Mouse (Mus musculus) heart, embryonic 11.5 days (tissue): ENCODE data around the gene Plxnb1. TPM values are rescaled to one million over a fixed set of nuclear protein-coding genes. Genes with fewer than 3 reads are reported as not detected.

Experiments used
- ATAC-seq: fragments of 200-750 bp; cut with Nextera tagmentation; replicated peaks from 2 replicates; pipeline ENCODE4 v1.8.0; 2017; ENCODE audit warnings: moderate library complexity; ENCODE audit not compliant: insufficient number of reproducible peaks, low FRiP score, low TSS enrichment
- H3K27ac ChIP-seq: fragments of 300-500 bp; sonication (generic); 2 replicates; pipeline ENCODE4 v1.5.1; 2014; ENCODE audit warnings: mild to moderate bottlenecking, low read depth, low read length
- H3K27me3 ChIP-seq: fragments of 300-500 bp; sonication (generic); 2 replicates; pipeline ENCODE4 v1.6.1; 2014; ENCODE audit warnings: mild to moderate bottlenecking, low read length, mixed read lengths; ENCODE audit not compliant: control insufficient read depth, insufficient read depth
- H3K36me3 ChIP-seq: fragments of 300-500 bp; sonication (generic); 2 replicates; pipeline ENCODE4 v1.6.1; 2014; ENCODE audit warnings: mild to moderate bottlenecking, low read length, moderate library complexity, mixed read lengths; ENCODE audit not compliant: control insufficient read depth, insufficient read depth
- H3K4me1 ChIP-seq: fragments of 300-500 bp; sonication (generic); 2 replicates; pipeline ENCODE4 v1.6.1; 2014; ENCODE audit warnings: low read length; ENCODE audit not compliant: control insufficient read depth, insufficient read depth
- H3K4me2 ChIP-seq: fragments of 300-500 bp; sonication (generic); 2 replicates; pipeline ENCODE4 v1.6.1; 2014; ENCODE audit warnings: mild to moderate bottlenecking, moderate library complexity
- H3K4me3 ChIP-seq: fragments of 300-500 bp; sonication (generic); 2 replicates; pipeline ENCODE4 v1.5.1; 2014; ENCODE audit warnings: low read depth, low read length
- H3K9ac ChIP-seq: fragments of 300-500 bp; sonication (generic); 2 replicates; pipeline ENCODE4 v1.6.1; 2014; ENCODE audit warnings: mild to moderate bottlenecking, low read depth, low read length, moderate library complexity
- H3K9me3 ChIP-seq: fragments of 300-500 bp; sonication (generic); replicated peaks from 2 replicates; pipeline ENCODE4 v1.6.1; 2016; ENCODE audit warnings: low read length; ENCODE audit not compliant: control insufficient read depth
- WGBS: fragments of 180-500 bp; shearing (Covaris S2); extraction: QIAGEN DNeasy Blood & Tissue Kit; methylation state at CpG from one replicate; pipeline ENCODE4 v1.1.7; 2014; ENCODE audit not compliant: insufficient replicate concordance; 5-methylcytosine and 5-hydroxymethylcytosine counted together
- polyA plus RNA-seq: library from polyadenylated mRNA; unstranded; fragments of >200 nt; fragmentation: Nextera tagmentation; extraction: Ambion mirVana; gene quantifications from 2 replicates; pipeline ENCODE4 v1.2.1, GENCODE M21; 2014

The Plxnb1 gene
- polyA plus RNA-seq, 1 experiment from 2014 or later, result 5.5 TPM

DNA sequence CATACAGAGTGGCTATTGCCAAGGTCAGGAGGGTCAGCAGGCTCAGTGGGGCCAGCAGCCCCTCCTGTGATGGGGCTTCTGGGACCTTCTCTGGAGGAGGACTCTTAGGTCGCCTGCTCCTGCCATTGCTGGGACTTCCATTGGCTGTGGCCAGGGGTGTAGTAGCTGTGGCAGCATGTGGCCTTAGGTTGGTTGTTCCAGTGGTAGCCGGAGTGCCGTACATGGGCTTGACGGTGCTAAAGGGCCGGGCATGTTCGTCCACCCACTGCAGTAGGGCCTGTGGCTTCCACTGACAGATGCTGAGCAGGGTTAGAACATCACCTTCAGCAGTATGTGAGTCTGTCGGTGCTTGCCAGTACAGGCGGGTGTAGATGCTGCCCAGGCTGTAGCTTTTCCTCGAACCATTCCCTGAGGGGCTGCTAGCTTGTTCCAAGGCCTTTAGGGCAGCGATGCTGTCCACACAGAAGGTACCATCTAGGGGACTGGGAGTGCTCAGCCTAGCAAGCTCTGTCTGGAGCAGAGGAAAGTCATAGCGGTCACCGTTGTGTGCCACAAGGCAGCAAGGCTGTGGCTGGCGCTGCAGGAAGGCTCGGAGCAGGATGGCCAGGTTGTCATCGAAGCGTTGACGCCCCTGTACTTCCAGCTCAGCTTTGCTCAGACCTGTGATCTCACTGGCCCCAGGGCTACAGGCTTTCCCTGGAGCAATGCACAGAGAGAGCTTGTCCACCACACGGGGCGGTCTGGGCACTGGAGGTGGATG is 37.0 kb upstream of the Plxnb1 start:
- ATAC-seq, result no peak
- H3K4me2 ChIP-seq, result peak overlapping the region; percentile 67
- no peaks in the 10 kb centered on the region for H3K27me3 ChIP-seq
- peaks cover 21% of the 10 kb centered on the region for H3K4me1 ChIP-seq
- peak overlapping the region; percentile 53 for H3K9ac ChIP-seq
- no peaks in the 10 kb centered on the region for H3K9me3 ChIP-seq
- peak overlapping the region; percentile 81; the same call in 1 of the 2 replicates for H3K27ac ChIP-seq
- H3K4me3 ChIP-seq, result no peak overlapping the region
- 91% methylated on average over 19 of the region's 19 CpGs for WGBS
- H3K36me3 ChIP-seq, result peaks cover 18% of the 10 kb centered on the region

DNA sequence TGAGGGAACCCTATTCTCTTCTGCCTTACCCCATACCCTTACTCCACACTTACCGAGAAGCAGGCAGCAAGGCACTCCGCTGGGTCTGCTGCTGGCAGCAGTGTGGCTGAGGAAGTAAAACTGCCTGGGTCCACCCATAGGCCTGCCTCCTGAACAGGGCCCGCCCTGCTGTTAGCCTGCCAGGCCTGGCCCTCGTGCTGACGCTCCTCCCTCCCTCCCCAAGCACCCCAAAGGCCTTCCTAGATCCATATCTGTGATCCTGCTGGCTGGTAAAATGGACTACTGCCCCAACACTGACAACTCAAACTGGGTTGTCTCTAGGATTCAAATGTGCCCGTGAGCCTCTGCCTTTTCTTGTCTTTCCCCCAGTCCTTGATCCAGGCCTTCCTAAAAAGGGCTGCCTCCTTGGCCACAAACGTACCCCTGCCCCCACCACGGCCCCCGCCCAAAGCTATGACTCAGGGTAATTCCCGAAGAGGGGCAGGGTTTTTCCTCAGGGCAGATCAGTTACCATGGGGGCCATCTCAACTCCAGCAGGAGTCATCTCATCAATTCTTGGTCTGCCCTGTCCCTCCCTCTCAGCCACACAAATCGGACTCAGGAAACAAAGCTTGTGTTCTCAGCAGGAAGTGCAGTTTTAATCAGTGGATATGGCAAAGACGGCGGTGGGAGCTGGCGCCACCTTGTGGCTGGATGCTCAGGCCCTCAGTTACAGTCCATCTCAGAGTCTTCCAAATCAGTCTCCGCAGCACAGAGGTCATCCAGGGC is 35.9 kb upstream of the Plxnb1 start, which contains the start of gene Trex1:
Gene Trex1 (minus strand): TSS at position 599 of the 768 bp plus-strand sequence.
- Histone ChIP-seq H3K36me3 (peaks cover 23% of the 10 kb centered on the region), H3K27me3 (no peaks in the 10 kb centered on the region)
- peak; percentile 86 for ATAC-seq

DNA sequence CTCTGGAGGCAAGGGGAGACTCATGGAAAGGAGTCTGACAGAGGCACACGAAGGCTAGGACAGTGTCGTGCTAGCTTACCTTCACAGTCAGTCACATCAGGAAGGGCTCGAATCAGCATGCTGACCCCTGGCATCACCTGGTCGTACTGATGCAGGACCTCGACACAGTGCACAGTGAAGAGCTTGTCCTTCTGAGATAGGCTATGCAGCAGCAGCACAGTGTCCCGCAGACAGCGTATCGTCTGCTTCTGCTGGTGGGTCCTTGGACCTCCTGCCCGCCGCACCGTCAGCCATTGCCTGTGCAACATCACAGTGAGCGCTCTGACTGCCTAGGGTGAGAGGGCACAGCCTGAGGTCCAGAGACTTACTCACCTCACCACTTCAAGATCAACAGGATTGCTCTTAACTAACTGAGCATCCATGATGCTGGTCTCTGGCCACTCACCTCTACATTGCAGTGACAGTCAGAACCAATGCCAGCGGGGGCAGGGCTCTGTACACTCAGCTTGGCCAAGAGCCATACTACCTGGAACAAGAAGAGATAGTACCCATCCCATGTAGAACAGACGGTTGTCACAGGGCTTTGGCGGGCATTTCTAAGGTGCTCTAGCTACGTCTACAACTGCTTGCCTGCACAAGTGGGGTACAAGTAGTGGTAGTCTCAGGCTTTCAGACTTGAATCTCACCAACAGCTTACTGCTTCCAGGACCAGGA is 34.8 kb upstream of the Plxnb1 start:
- Histone ChIP-seq H3K4me1 (peaks cover 15% of the 10 kb centered on the region), H3K4me3 (no peak overlapping the region), H3K27ac (peak overlapping the region; percentile 81; the same call in 1 of the 2 replicates), H3K27me3 (no peaks in the 10 kb centered on the region), H3K36me3 (peaks cover 30% of the 10 kb centered on the region), H3K9ac (no peak overlapping the region), H3K9me3 (no peaks in the 10 kb centered on the region), H3K4me2 (no peak overlapping the region)
- ATAC-seq, result no peak
- 91% methylated on average over 16 of the region's 16 CpGs for WGBS

More for the DNA sequence above, 35.9 kb upstream of the Plxnb1 start, which contains the start of gene Trex1:
- H3K4me1 ChIP-seq, result peaks cover 20% of the 10 kb centered on the region
- peak within 1 kb of the TSS; percentile 67 for H3K4me2 ChIP-seq
- H3K4me3 ChIP-seq, result peak within 1 kb of the TSS; percentile 38
- peak within 1 kb of the TSS; percentile 53 for H3K9ac ChIP-seq
- peak within 1 kb of the TSS; percentile 81 for H3K27ac ChIP-seq
- WGBS, result 14% methylated on average over 15 of the region's 15 CpGs
- H3K9me3 ChIP-seq, result no peaks in the 10 kb centered on the region

DNA sequence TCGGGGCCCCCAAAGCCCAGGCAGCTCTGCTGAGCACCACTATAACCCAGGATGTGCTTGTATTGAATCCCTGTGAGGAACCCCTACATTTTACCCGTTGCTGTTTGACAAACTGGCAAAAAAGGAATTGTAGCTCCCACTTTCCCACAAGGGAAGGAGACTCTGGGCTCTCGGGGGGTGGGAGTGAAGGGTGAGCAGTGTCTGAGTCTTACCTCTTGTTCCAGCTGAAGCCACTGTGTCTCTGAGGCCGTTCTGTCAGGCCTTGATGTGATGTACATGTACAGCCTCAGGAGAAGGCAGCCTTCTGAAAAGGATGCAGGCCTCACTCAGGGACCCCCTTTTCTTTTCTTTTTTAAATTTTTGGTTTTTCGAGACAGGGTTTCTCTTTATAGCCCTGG is 34.3 kb upstream of the Plxnb1 start:
- Histone ChIP-seq H3K27ac (no peak overlapping the region), H3K9ac (no peak overlapping the region), H3K27me3 (no peaks in the 10 kb centered on the region), H3K36me3 (peaks cover 31% of the 10 kb centered on the region), H3K4me3 (no peak overlapping the region), H3K4me1 (peaks cover 14% of the 10 kb centered on the region), H3K4me2 (no peak overlapping the region), H3K9me3 (no peaks in the 10 kb centered on the region)
- ATAC-seq, result no peak
- WGBS, result 80% methylated on average over 5 of the region's 5 CpGs

DNA sequence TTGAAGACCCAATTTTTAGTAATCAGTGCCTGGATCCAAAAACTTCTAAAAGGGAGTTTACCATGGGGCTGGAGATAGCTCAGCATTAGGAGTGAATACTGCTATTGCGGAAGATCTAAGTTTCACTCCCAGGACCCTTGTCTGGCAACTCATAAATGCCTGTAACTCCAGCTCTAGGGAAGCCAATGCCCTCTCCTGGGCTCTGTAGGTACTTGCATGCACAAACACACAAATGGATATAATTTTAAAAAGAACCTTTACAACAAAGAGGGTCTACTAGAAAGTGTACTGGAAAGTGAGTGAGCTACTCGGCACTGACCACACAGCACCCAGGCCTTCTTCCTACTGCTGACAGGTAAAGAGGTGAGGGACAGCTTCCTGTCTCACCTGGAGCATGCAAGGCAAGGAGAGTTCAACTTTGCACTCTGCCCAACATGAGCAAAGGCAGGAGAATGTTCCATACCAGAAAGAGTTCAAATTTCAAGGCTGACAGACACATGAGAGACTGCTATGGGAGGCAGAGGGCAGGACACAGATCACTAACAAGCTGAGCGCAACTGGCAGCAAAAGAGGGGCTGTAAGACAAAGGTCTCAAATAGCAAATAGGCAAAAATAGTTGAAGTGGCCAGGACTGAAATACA is 27.0 kb upstream of the Plxnb1 start:
- WGBS, result 91% methylated on average over 3 of the region's 3 CpGs

DNA sequence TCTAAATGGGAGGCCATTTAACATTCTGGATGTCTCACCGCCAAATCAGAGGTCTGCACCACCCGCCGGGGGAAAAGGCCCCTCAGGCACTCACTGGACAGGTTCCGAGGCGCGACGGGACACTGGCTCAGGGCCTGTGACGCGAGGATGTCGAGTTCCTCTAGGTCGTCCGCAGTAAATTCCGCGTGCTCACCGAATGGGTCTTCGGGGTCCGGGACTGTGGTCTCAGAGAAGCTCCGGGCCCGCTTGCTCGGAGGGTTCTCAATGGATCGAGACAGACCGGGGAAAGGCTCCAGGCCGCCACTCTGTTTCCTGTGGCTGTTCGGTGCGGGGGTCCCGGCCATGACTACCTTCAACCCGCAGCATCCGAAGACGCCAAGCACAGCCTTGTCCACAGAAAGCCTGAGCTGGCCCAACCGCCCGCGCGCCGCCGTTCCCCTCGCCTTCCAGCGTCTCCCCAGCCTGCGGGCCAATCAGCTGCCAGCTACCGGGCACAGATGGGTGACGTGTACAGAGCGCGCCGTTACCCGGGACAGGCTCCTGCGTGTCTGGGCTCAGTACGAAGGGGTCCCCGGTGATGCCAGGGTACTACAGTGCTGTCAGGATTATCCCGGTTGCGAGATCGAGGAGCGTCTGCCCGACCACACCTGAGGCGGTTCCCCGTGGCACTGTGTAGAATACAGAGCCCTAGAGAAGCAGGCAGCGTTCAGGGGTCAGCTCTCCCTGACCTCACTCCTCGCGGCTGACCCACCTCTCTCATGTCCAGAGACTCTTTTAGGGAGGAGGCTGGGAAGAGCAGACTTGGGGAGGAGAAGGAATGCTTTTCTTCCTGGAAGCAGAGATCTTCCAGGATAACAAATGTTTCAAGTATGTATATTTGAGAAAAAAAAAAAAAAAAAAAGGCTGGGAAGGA is 21.3 kb upstream of the Plxnb1 start, which contains the start of gene Atrip:
Gene Atrip (minus strand): TSS at position 464 of the 913 bp plus-strand sequence.
- peak within 1 kb of the TSS; percentile 78 for H3K9ac ChIP-seq
- H3K4me2 ChIP-seq, result peak within 1 kb of the TSS; percentile 94
- ATAC-seq, result peak; percentile 96
- peaks cover 14% of the 10 kb centered on the region for H3K4me1 ChIP-seq
- H3K9me3 ChIP-seq, result no peaks in the 10 kb centered on the region
- under 1% methylated on average over 57 of the region's 57 CpGs for WGBS
- H3K36me3 ChIP-seq, result peaks cover 14% of the 10 kb centered on the region; the same call in 1 of the 2 replicates
- H3K4me3 ChIP-seq, result peak within 1 kb of the TSS; percentile 63
- H3K27ac ChIP-seq, result 0 out of 2 replicates have a peak within 1 kb of the TSS, but pooled peaks have one; percentile 68
- no peaks in the 10 kb centered on the region for H3K27me3 ChIP-seq

More for the DNA sequence above, 27.0 kb upstream of the Plxnb1 start:
- ATAC-seq, result no peak
- Histone ChIP-seq H3K9me3 (no peaks in the 10 kb centered on the region), H3K4me2 (no peak overlapping the region), H3K27ac (no peak overlapping the region), H3K27me3 (no peaks in the 10 kb centered on the region), H3K4me1 (peaks cover 6% of the 10 kb centered on the region), H3K4me3 (no peak overlapping the region), H3K9ac (no peak overlapping the region), H3K36me3 (peaks cover 46% of the 10 kb centered on the region)

DNA sequence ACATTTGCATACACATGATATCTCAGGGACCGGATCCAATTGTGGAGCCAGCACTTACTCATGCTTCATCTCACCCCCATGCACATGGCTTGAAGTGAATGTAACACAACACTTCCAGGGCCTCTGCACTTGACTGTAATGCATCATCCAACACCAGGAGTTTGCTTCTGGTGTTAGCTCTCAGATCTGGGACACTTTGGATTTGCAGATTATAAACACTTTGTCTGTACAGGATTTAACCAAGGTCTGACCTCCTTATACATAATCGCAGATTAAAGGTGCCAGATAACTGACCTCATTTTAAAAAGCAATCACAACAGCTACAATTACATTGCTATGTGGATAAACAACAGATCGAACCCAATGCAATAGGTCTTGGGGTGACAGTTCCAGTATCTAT is 14.7 kb upstream of the Plxnb1 start:
- 90% methylated on average over 3 of the region's 3 CpGs for WGBS
- no peak overlapping the region for H3K4me3 ChIP-seq
- H3K4me2 ChIP-seq, result no peak overlapping the region
- H3K4me1 ChIP-seq, result peaks cover 10% of the 10 kb centered on the region
- no peak overlapping the region for H3K27ac ChIP-seq
- no peak for ATAC-seq
- H3K27me3 ChIP-seq, result no peaks in the 10 kb centered on the region
- no peaks in the 10 kb centered on the region for H3K9me3 ChIP-seq
- no peaks in the 10 kb centered on the region for H3K36me3 ChIP-seq
- no peak overlapping the region for H3K9ac ChIP-seq
